Mouse (Mus musculus) gastrocnemius, postnatal 4 days (tissue): ENCODE measurements around the gene Ubn1. TPM values are rescaled to one million over a fixed set of nuclear protein-coding genes. Genes with fewer than 3 reads are reported as not detected.

Experiments used
- DNase-seq, 2 experiments: peaks; one replicate each; pipeline ENCODE4 v3.0.0; 2021 to 2022; ENCODE audit warnings: low spot score in 2 of 2, mixed read lengths in 2 of 2
- long read RNA-seq, 2 experiments: library from polyadenylated mRNA; stranded (forward); transcript quantifications; one replicate each; pipeline ENCODE4 v2.0.0; 2021
- total RNA-seq, 2 experiments: library from RNA; stranded (reverse); gene quantifications; 2 replicates each; pipeline ENCODE4 v1.2.3; 2021

The Ubn1 gene
- 10 to 100 TPM; 39.5 to 42.2 TPM for total RNA-seq
- long read RNA-seq, experiment 1, full-length matches to known transcripts, result 12 of 21 reads
- long read RNA-seq, experiment 1, partial matches to known transcripts, result 8 of 21 reads
- long read RNA-seq, experiment 1, other reads (novel, unspliced or antisense), result 1 of 21 reads
- long read RNA-seq, experiment 2, full-length matches to known transcripts, result 13 of 34 reads
- long read RNA-seq, experiment 2, partial matches to known transcripts, result 14 of 34 reads
- long read RNA-seq, experiment 2, other reads (novel, unspliced or antisense), result 7 of 34 reads

DNA sequence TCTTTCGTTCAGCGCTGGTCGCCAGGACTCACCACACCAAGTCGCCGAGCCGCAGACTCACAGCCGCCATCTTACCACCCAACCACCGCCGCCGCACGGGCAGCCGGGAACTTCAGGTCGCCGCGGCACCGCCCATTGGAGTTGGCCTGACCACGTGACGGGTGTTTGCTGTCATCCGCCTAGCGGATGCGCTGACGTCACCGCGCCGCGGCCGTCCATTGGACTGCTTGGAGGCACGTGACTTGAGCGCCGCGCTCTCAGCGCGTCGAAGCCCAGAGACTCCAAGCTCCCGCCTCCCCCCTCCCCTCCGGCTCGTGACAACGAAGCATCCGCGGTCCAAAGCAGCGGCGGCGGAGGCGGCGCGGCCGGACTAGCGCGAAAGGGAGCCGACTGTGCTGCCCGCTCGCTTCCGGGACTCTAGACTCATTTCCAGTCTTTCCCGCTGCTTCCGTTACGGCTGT, at the start of gene Ubn1, which contains the start of gene Glyr1:
Ubn1 (plus strand) TSS at position 284 of the 461 bp plus-strand sequence.
Glyr1 (minus strand) TSS at position 90 of the 461 bp plus-strand sequence.
- DNase-seq, result peak; percentile 98 to 100

DNA sequence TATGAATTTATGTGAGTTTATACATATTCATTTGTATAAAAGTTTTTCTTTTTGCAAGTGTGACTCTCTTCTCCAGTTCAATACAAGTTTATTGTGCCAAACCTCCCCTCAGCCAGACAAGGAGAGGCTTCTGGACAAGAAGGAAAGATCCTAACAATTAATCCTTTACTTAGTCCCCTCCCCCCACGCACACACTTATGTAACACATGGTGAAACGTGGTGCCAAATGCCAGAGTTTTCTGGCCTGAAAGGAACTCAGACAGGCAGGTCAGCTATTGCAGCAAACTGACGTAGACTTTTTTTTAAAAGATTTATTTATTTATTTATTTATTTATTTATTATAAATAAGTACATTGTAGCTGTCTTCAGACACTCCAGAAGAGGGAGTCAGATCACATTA, 49.2 kb upstream of the Ubn1 start:
- no peak for DNase-seq

DNA sequence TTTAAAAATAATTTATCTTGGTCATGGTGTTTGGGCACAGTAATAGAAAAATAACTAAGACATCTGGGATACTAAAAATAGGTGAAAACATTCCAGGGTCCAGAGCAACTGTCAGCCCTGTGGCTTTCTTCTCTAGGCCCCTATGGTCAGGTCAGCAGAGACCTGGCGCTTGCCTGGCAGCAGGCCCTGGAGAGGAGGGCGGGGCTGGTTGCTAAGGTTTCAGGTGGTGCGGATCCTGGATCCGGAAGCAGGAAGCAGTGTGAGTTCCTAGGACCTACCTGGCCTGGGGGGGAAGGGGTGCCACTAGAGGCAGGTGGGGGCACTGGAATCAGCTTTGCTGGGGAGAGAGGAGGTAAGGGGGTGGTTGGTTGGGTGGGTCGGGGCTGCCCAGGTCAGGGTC, 42.8 kb upstream of the Ubn1 start, which contains the start of gene Smim22:
Smim22 (plus strand) TSS at position 222 of the 400 bp plus-strand sequence.
- no peak for DNase-seq

GRCm38 (mm10) chr16:5007492-5007891, 42.4 kb upstream of the Ubn1 start:
- DNase-seq, result no peak

GRCm38 (mm10) chr16:5008076-5008475, 41.8 kb upstream of the Ubn1 start:
- no peak for DNase-seq

GRCm38 (mm10) chr16:5010371-5010935, 39.4 kb upstream of the Ubn1 start:
- DNase-seq, result no peak

- DNase-seq, result no peak
These were observed 38.6 kb upstream of the Ubn1 start for GRCm38 (mm10) chr16:5011285-5011684.

- no peak for DNase-seq
These were observed 37.5 kb upstream of the Ubn1 start for GRCm38 (mm10) chr16:5012036-5013005.

- peak; percentile 89 to 96 for DNase-seq
These were observed 36.6 kb upstream of the Ubn1 start, which contains the start of gene Rogdi for GRCm38 (mm10) chr16:5013054-5013838. Rogdi (minus strand) TSS chr16:5013553.

DNA sequence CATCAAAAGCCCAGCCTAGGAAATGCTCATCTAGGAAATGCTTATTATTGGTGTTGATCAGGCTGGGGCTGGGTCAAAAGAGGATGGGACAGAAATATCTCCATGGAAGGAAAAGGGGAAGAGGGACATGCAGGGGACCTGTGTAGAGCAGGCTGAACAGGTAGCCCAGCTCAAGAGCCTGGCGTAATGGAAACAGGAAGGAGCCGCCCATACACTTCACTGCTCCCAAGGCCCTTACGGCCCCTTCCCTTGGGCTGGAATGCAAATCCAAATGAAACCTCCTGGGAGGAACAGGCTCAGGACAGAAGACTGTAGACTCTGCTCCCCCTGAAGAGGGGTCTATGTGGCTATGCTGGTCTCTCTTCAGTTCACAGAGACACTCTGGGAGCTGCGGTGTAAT, 35.3 kb upstream of the Ubn1 start:
- no peak for DNase-seq

DNA sequence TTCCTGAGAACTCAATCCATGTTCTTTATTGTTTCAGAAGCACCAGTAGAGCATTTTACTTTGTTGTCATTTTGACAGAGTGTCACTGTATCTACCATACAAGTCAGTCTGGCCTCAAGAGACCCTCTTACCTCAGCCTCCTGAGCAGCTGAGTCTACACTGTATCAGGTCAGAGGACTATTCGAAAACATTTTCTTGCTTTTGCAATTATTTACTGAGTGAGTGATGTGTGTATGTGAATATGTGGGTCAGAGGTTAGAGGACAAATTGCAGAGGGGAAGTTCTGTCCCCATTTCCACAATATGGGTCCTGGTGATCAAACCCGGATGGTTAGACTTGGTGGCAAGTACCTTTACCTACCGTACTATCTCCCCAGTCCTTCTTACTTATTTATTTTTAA, 25.8 kb upstream of the Ubn1 start:
- no peak for DNase-seq

DNA sequence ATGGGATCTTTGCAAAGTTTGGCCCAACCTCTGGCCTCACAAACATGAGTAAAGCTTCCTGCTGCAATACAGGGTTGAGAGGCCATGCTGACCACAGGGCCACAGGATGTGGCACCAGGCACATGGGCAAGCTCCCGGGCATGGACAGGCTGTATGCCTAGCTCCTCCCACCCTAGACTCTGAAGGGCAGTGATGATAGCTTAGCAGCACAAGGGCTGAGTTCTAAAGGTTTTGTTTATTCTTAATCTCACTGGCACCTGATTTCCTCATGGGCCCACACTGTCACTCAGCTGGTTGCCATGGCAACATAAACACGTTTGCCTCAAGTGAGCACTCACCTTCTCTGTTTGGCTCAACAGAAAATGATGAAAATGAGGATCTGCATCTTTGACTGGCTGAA, 20.0 kb upstream of the Ubn1 start:
- no peak for DNase-seq

DNA sequence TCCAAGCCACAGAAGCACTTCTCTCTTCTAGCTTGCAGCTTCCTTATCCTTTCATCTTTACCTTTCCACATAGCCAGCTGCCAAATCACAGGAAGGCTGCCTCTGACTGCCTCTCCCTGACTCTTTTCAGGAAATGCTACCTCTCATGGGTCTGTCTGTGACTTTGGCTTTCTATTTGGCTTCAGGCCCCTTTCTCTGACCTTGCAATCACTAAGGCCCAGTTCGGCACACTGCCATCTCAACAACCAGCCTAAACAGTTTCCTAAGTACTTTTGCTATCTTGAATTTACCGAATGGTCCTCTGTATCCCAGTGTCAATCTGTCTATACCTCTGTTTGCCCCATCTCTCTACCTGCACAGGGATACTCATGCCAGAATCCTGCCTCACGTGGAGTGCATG, 14.3 kb upstream of the Ubn1 start:
- no peak for DNase-seq

GRCm38 (mm10) chr16:5036649-5037234, 13.1 kb upstream of the Ubn1 start:
- no peak for DNase-seq

DNA sequence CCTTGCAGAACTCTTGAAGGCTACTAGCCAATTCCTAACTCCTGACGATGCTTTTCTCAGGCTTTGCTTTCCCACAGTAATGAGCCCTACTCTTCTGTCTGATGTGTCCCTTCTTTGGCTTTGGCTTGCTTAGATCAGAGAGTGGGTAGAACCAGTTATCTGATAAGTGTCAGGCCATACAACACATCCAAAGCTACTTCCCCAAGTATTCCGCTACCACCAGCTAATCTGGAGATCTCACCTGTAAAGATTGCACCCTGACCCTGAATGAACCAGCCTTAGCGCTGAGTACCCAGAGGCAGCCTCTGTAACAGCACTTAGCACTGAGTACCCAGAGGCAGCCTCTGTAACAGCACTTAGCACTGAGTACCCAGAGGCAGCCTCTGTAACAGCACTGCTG, 4.5 kb upstream of the Ubn1 start:
- DNase-seq, result no peak

DNA sequence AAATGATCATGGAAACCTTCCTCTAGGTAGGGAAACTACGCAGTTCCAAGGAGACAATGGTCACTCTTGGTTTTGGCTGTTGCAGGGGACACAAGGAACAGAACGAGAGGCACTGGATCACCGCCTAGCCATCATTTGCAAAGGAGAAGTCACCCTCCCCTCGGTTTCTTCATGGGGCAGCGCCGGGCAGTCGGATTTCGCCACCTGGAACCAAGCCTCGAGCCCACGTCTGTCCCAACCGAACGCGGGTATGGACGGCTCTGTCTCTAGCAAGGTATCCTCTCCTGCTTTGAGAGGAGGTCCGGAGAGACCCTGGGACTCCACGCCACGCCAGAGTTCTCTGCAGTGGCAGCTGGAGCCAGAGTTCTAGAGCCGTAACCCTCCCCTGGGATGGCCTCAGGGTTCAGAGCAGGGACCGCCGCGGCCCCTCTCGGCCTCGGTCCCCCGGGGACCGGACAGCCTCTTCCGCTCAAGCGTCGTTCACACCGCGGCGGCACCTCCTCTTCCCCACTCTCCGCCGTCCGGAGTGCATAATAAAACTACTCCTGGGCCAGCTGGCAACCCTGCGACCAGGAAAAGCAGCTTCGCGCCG, 579 bp upstream of the Ubn1 start:
- peak in 1 of 2 experiments; percentile 42 for DNase-seq

DNA sequence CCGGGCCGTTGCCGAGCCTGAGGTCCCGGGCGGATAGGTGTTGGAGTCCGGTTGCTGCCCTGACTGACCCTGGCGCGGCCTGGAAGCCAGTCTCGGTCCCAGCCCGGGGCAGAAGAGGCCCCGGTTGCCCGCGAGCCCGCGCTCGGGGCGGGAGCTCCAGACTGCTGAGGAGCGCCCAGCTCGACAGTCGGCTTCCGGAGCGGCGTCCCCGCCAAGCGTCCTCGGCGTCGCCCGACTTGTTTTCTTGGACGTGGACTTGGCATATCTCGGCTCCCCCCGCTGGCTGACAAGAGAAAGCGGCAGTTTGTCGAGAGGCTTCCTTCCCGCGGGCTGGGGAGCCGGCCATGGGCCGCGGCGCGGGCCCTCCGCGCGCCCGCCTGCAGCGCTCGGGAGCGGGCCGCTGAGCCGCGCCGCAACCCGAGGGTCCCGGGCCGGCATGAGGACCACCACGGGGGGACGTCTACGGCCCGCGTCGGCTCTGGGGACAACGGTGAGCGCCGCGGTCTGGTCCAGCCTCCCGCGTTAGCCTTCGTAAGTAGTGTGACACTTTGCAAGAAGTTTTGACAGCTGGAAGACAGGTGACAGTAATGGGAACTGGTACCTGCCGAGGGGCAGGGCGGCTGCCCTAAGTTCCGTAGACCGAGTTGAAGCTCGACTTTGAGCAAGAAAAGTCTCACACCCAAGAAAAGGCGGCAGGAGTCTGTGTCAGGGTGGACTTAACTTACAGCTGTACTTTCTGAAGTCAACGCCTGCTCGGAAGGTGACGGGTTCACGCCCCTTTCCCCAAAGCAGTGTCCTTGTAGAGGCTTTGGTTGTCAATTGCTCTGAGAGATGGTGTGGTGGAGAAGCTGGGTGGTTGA, 624 bp downstream of the Ubn1 start:
- DNase-seq, result peak; percentile 60 to 84

GRCm38 (mm10) chr16:5058114-5058513, 8.3 kb downstream of the Ubn1 start:
- DNase-seq, result no peak

DNA sequence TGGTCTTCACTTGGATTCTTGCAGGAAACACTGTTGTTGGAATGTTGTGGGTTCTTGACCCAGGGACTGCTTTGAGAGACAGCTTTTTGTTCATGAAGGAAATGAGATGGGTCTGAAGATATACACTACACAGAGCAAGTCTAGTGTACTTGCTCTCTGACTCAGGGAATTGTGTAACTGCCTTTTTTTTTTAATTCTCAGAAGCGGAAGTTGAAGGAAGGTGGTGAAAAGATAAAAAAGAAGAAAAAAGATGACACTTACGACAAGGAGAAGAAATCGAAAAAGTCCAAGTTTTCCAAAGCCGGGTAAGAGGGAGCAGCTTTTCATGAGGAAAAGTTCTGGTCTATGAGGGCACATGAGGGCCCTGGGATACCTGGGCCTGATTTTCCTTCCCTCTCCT, 13.6 kb downstream of the Ubn1 start:
- no peak for DNase-seq
